Mouse (Mus musculus): ENCODE results near the gene Mrgprh. TPM values are rescaled to one million over a fixed set of nuclear protein-coding genes. Genes with fewer than 3 reads are reported as not detected.

The Mrgprh gene
- total RNA-seq (2022) = under 1 TPM in 1 of 4 experiments, not detected in 3; 0.13 TPM

GRCm38 (mm10) chr17:12875734-12876133 is at the start of gene Mrgprh:
Gene Mrgprh (plus strand): TSS chr17:12876034.
- no peak for DNase-seq

- no peak for DNase-seq
These were observed 45.5 kb upstream of the Mrgprh start for GRCm38 (mm10) chr17:12830351-12830750.

- DNase-seq = peak; percentile 86
These were observed 43.6 kb upstream of the Mrgprh start for GRCm38 (mm10) chr17:12832231-12832630.

- DNase-seq = no peak
These were observed 43.2 kb upstream of the Mrgprh start for GRCm38 (mm10) chr17:12832657-12833056.

- no peak for DNase-seq
These were observed 41.5 kb upstream of the Mrgprh start for GRCm38 (mm10) chr17:12834317-12834716.

GRCm38 (mm10) chr17:12834826-12835225 is 41.0 kb upstream of the Mrgprh start:
- no peak for DNase-seq

- no peak for DNase-seq
These were observed 40.1 kb upstream of the Mrgprh start for GRCm38 (mm10) chr17:12835738-12836137.

GRCm38 (mm10) chr17:12839475-12840267 is 36.2 kb upstream of the Mrgprh start:
- no peak for DNase-seq

GRCm38 (mm10) chr17:12843826-12844225 is 32.0 kb upstream of the Mrgprh start:
- no peak for DNase-seq

GRCm38 (mm10) chr17:12844540-12844939 is 31.3 kb upstream of the Mrgprh start:
- DNase-seq = no peak

- no peak for DNase-seq
These were observed 30.0 kb upstream of the Mrgprh start for GRCm38 (mm10) chr17:12845862-12846261.

GRCm38 (mm10) chr17:12846474-12846873 is 29.4 kb upstream of the Mrgprh start:
- no peak for DNase-seq

- DNase-seq = no peak
These were observed 28.1 kb upstream of the Mrgprh start for GRCm38 (mm10) chr17:12847736-12848135.

- no peak for DNase-seq
These were observed 26.0 kb upstream of the Mrgprh start for GRCm38 (mm10) chr17:12849778-12850382.

- no peak for DNase-seq
These were observed 24.1 kb upstream of the Mrgprh start for GRCm38 (mm10) chr17:12851689-12852088.

- DNase-seq = no peak
These were observed 22.0 kb upstream of the Mrgprh start for GRCm38 (mm10) chr17:12853821-12854220.

- DNase-seq = no peak
These were observed 21.4 kb upstream of the Mrgprh start for GRCm38 (mm10) chr17:12854386-12854785.

- no peak for DNase-seq
These were observed 18.4 kb upstream of the Mrgprh start for GRCm38 (mm10) chr17:12857395-12857794.

GRCm38 (mm10) chr17:12858072-12858471 is 17.8 kb upstream of the Mrgprh start:
- DNase-seq = no peak

GRCm38 (mm10) chr17:12859006-12859520 is 16.8 kb upstream of the Mrgprh start:
- no peak for DNase-seq

GRCm38 (mm10) chr17:12864111-12864510 is 11.7 kb upstream of the Mrgprh start:
- no peak for DNase-seq

GRCm38 (mm10) chr17:12865407-12865806 is 10.4 kb upstream of the Mrgprh start:
- no peak for DNase-seq

GRCm38 (mm10) chr17:12866853-12867252 is 9.0 kb upstream of the Mrgprh start:
- DNase-seq = no peak

GRCm38 (mm10) chr17:12868043-12868442 is 7.8 kb upstream of the Mrgprh start, which contains the start of gene Mas1:
Gene Mas1 (minus strand): TSS chr17:12868143.
- DNase-seq = no peak
